In genomic region chr8:80810916-80811315, GRCm38 (mm10) we compare ENCODE assay signal across 11 mouse cellular contexts.
A peak's percentile ranks its signal among the peaks of the same experiment; 100 is the strongest.
DNase-seq lines count a peak whose midpoint lies in the region; ATAC-seq and TF ChIP-seq lines count a peak whose summit lies in the region.
"Had no signal": no experiment of that assay in that cellular context is flagged by ENCODE, and none has a peak within 500 bp of the region (broad histone marks: within the 10 kb centered on the region; RNA-seq: fewer than 3 reads in every experiment).

No protein-coding gene starts in this region.

- H3K36me3 ChIP-seq in hindbrain, embryonic 10.5 days, result no peaks in the 10 kb centered on the region
- H3K36me3 ChIP-seq in hindbrain, embryonic 13.5 days, result no peaks in the 10 kb centered on the region
- peaks cover 0 to 2% of the 10 kb centered on the region in 2 experiments; a peak in 1 of 4 replicates for H3K36me3 ChIP-seq in MEL (ENCODE audit: control insufficient read depth in 1 of 2, insufficient read depth in 2 of 2, low read length in 2 of 2)
- H3K36me3 ChIP-seq in embryonic facial prominence, embryonic 11.5 days (replicated peaks; ENCODE audit: control insufficient read depth, insufficient read depth, low read depth, low read length), result no peaks in the 10 kb centered on the region
- H3K36me3 ChIP-seq in limb, embryonic 15.5 days, result no peaks in the 10 kb centered on the region
- H3K36me3 ChIP-seq: neural tube, embryonic 13.5 days had no signal

- H3K79me2 ChIP-seq in MEL (ENCODE audit: control insufficient read depth, insufficient read depth, low read length, poor library complexity), result no peaks in the 10 kb centered on the region

- no peak for ATAC-seq in hindbrain, embryonic 13.5 days (ENCODE audit: low FRiP score)
- ATAC-seq in embryonic facial prominence, embryonic 11.5 days (replicated peaks; ENCODE audit: insufficient number of reproducible peaks, low FRiP score, low TSS enrichment, low read depth), result no peak
- ATAC-seq in limb, embryonic 15.5 days (ENCODE audit: insufficient number of reproducible peaks, low FRiP score, low TSS enrichment, low read depth), result no peak
- ATAC-seq: hindbrain, embryonic 16.5 days had no signal

- no peak for TF ChIP-seq CTCF in MEL (IDR thresholded peaks at IDR 0.05 in 2 of 3, conservative IDR thresholded peaks at IDR 0.05 in 1 of 3; ENCODE audit: control insufficient read depth in 1 of 3, insufficient read depth in 1 of 3, low read depth in 2 of 3, low read length in 3 of 3, poor library complexity in 1 of 3, severe bottlenecking in 1 of 3)

- TF ChIP-seq EP300 in MEL (IDR thresholded peaks at IDR 0.05; ENCODE audit: low read depth in 1 of 2, low read length in 2 of 2), result no peak

- H3K9me3 ChIP-seq in hindbrain, embryonic 10.5 days, result no peaks in the 10 kb centered on the region
- H3K9me3 ChIP-seq in hindbrain, embryonic 13.5 days, result no peaks in the 10 kb centered on the region
- H3K9me3 ChIP-seq in MEL (replicated peaks; ENCODE audit: insufficient read depth, low read length), result no peaks in the 10 kb centered on the region
- no peaks in the 10 kb centered on the region for H3K9me3 ChIP-seq in embryonic facial prominence, embryonic 11.5 days (replicated peaks; ENCODE audit: control insufficient read depth, low read length)
- no peaks in the 10 kb centered on the region for H3K9me3 ChIP-seq in limb, embryonic 15.5 days
- H3K9me3 ChIP-seq: neural tube, embryonic 13.5 days had no signal

- TF ChIP-seq POLR2A in MEL (IDR thresholded peaks at IDR 0.05; ENCODE audit: control insufficient read depth in 1 of 2, insufficient read depth in 1 of 2, low read depth in 1 of 2, low read length in 2 of 2, poor library complexity in 1 of 2), result no peak

- 0 out of 2 replicates have a peak overlapping the region, but pooled peaks have one; percentile 43 for H3K27ac ChIP-seq in hindbrain, embryonic 10.5 days
- H3K27ac ChIP-seq in hindbrain, embryonic 13.5 days, result no peak overlapping the region
- H3K27ac ChIP-seq in MEL (ENCODE audit: control insufficient read depth, low read depth, low read length), result no peak overlapping the region
- H3K27ac ChIP-seq in embryonic facial prominence, embryonic 11.5 days (replicated peaks; ENCODE audit: low read depth, low read length), result peak overlapping the region; percentile 59; the same call in 1 of the 2 replicates
- H3K27ac ChIP-seq in limb, embryonic 15.5 days, result peak overlapping the region; percentile 66
- H3K27ac ChIP-seq: neural tube, embryonic 13.5 days had no signal

- DNase-seq in hindbrain, embryonic 10.5 days (ENCODE audit: low spot score), result no peak
- peak; percentile 9 for DNase-seq in MEL (ENCODE audit: low read depth, low spot score)
- no peak for DNase-seq in embryonic facial prominence, embryonic 11.5 days (ENCODE audit: low spot score)
- no peak for DNase-seq in embryo, embryonic 10 days (ENCODE audit: low spot score)
- no peak for DNase-seq in ovary, postnatal 10 days (ENCODE audit: low spot score)
- DNase-seq in natural killer cell, adult 2 months (ENCODE audit: low spot score in 2 of 2), result no peak
- DNase-seq: thymus, adult 18-20 months had no signal

- no peak overlapping the region for H3K9ac ChIP-seq in hindbrain, embryonic 13.5 days
- H3K9ac ChIP-seq in MEL (ENCODE audit: control insufficient read depth, low read depth, low read length, poor library complexity, severe bottlenecking), result no peak overlapping the region
- no peak overlapping the region for H3K9ac ChIP-seq in embryonic facial prominence, embryonic 11.5 days (replicated peaks; ENCODE audit: low read length)
- H3K9ac ChIP-seq in limb, embryonic 15.5 days, result no peak overlapping the region
- H3K9ac ChIP-seq: neural tube, embryonic 13.5 days had no signal

- TF ChIP-seq RAD21 in MEL (IDR thresholded peaks at IDR 0.05; ENCODE audit: low read depth, low read length), result no peak

- WGBS in hindbrain, embryonic 10.5 days, result 82% methylated on average over 4 of the region's 4 CpGs
- WGBS in hindbrain, embryonic 13.5 days, result 83% methylated on average over 4 of the region's 4 CpGs
- WGBS in embryonic facial prominence, embryonic 11.5 days, result 54% methylated on average over 4 of the region's 4 CpGs
- WGBS in limb, embryonic 15.5 days, result 71% methylated on average over 4 of the region's 4 CpGs

- no peak overlapping the region for H3K4me2 ChIP-seq in hindbrain, embryonic 13.5 days
- H3K4me2 ChIP-seq in embryonic facial prominence, embryonic 11.5 days (ENCODE audit: low read depth, low read length), result no peak overlapping the region
- H3K4me2 ChIP-seq in limb, embryonic 15.5 days, result no peak overlapping the region
- H3K4me2 ChIP-seq: neural tube, embryonic 13.5 days had no signal

- H3K4me3 ChIP-seq in hindbrain, embryonic 10.5 days, result no peak overlapping the region
- H3K4me3 ChIP-seq in hindbrain, embryonic 13.5 days, result no peak overlapping the region
- H3K4me3 ChIP-seq in MEL (ENCODE audit: control insufficient read depth in 1 of 2, insufficient read depth in 1 of 2, low read depth in 2 of 2, low read length in 2 of 2), result no peak overlapping the region
- no peak overlapping the region for H3K4me3 ChIP-seq in embryonic facial prominence, embryonic 11.5 days (ENCODE audit: low read depth, low read length)
- no peak overlapping the region for H3K4me3 ChIP-seq in limb, embryonic 15.5 days
- H3K4me3 ChIP-seq: neural tube, embryonic 13.5 days had no signal

- H3K27me3 ChIP-seq in hindbrain, embryonic 10.5 days (ENCODE audit: insufficient read depth, poor library complexity, severe bottlenecking), result no peaks in the 10 kb centered on the region
- H3K27me3 ChIP-seq in hindbrain, embryonic 13.5 days, result no peaks in the 10 kb centered on the region
- no peaks in the 10 kb centered on the region for H3K27me3 ChIP-seq in MEL (ENCODE audit: control insufficient read depth in 1 of 2, insufficient read depth in 2 of 2, low read length in 2 of 2)
- H3K27me3 ChIP-seq in embryonic facial prominence, embryonic 11.5 days (ENCODE audit: control insufficient read depth, insufficient read depth, low read length), result no peaks in the 10 kb centered on the region
- no peaks in the 10 kb centered on the region for H3K27me3 ChIP-seq in limb, embryonic 15.5 days
- H3K27me3 ChIP-seq: neural tube, embryonic 13.5 days had no signal

- H3K4me1 ChIP-seq in hindbrain, embryonic 10.5 days (replicated peaks), result peaks cover 43% of the 10 kb centered on the region
- peaks cover 35% of the 10 kb centered on the region for H3K4me1 ChIP-seq in hindbrain, embryonic 13.5 days (replicated peaks)
- no peaks in the 10 kb centered on the region for H3K4me1 ChIP-seq in MEL (ENCODE audit: control insufficient read depth in 1 of 2, insufficient read depth in 2 of 2, low read length in 2 of 2)
- peaks cover 4% of the 10 kb centered on the region; the same call in 1 of the 2 replicates for H3K4me1 ChIP-seq in embryonic facial prominence, embryonic 11.5 days (ENCODE audit: control insufficient read depth, insufficient read depth, low read length)
- peaks cover 41% of the 10 kb centered on the region for H3K4me1 ChIP-seq in limb, embryonic 15.5 days

TF ChIP-seq in MEL, 35 proteins besides CTCF, POLR2A, EP300 and RAD21:
- TF ChIP-seq MYB (IDR thresholded peaks at IDR 0.05; ENCODE audit: low read depth, low read length) (no peak), RCOR1 (IDR thresholded peaks at IDR 0.05; ENCODE audit: low read depth, low read length) (no peak), USF2 (IDR thresholded peaks at IDR 0.05; ENCODE audit: borderline replicate concordance in 1 of 2, insufficient read depth in 1 of 2, low read depth in 1 of 2, low read length in 2 of 2) (no peak), MAFK (IDR thresholded peaks at IDR 0.05; ENCODE audit: borderline replicate concordance, low read depth, low read length) (no peak), MXI1 (IDR thresholded peaks at IDR 0.05; ENCODE audit: low read depth, low read length) (no peak), CHD2 (IDR thresholded peaks at IDR 0.05; ENCODE audit: low read length) (no peak), KAT2A (conservative IDR thresholded peaks at IDR 0.05; ENCODE audit: low read depth, low read length) (no peak), BHLHE40 (IDR thresholded peaks at IDR 0.05; ENCODE audit: borderline replicate concordance, low read depth, low read length) (no peak), MAZ (IDR thresholded peaks at IDR 0.05; ENCODE audit: low read depth, low read length) (no peak), ELF1 (IDR thresholded peaks at IDR 0.05; ENCODE audit: low read depth, low read length) (no peak), E2F4 (IDR thresholded peaks at IDR 0.05; ENCODE audit: borderline replicate concordance, low read depth, low read length) (no peak)

Comparison
In these comparisons a context has a peak if more than half of its experiments do, and no peak if none do; other contexts are left out.
1. H3K27ac ChIP-seq: peak in hindbrain, embryonic 10.5 days (single experiment), embryonic facial prominence, embryonic 11.5 days (single experiment) and limb, embryonic 15.5 days (single experiment); none in hindbrain, embryonic 13.5 days (single experiment) and MEL (single experiment).